Mouse (Mus musculus) intestine, embryonic 14.5 days (tissue): ENCODE measurements around the gene Gss. TPM values are rescaled to one million over a fixed set of nuclear protein-coding genes. Genes with fewer than 3 reads are reported as not detected.

Experiments
- ATAC-seq: fragments of 200-750 bp; cut with Nextera tagmentation; replicated peaks from 2 replicates; pipeline ENCODE4 v1.8.0; 2017; ENCODE audit warnings: low read depth, moderate number of reproducible peaks, moderate TSS enrichment, moderate library complexity; ENCODE audit not compliant: low FRiP score, low TSS enrichment
- DNase-seq: peaks from one replicate; pipeline ENCODE4 v3.0.0-alpha.2; 2018; ENCODE audit warnings: low spot score
- H3K27ac ChIP-seq: fragments of 300-500 bp; sonication (generic); 2 replicates; pipeline ENCODE4 v1.5.1; 2014; ENCODE audit warnings: low read depth, mild to moderate bottlenecking, control low read depth
- H3K27me3 ChIP-seq: fragments of 300-500 bp; sonication (generic); replicated peaks from 2 replicates; pipeline ENCODE4 v1.6.1; 2014; ENCODE audit warnings: low read length, control low read depth; ENCODE audit not compliant: control insufficient read depth, insufficient read depth
- H3K36me3 ChIP-seq: fragments of 300-500 bp; sonication (generic); 2 replicates; pipeline ENCODE4 v1.6.1; 2014; ENCODE audit warnings: low read length, control low read depth; ENCODE audit not compliant: control insufficient read depth, insufficient read depth
- H3K4me1 ChIP-seq: fragments of 300-500 bp; sonication (generic); replicated peaks from 2 replicates; pipeline ENCODE4 v1.6.1; 2014; ENCODE audit warnings: low read length, control low read depth, mixed read lengths; ENCODE audit not compliant: control insufficient read depth, insufficient read depth
- H3K4me2 ChIP-seq: fragments of 300-500 bp; sonication (generic); 2 replicates; pipeline ENCODE4 v1.6.1; 2014; ENCODE audit warnings: low read length
- H3K4me3 ChIP-seq: fragments of 300-500 bp; sonication (generic); 2 replicates; pipeline ENCODE4 v1.5.1; 2014; ENCODE audit warnings: low read depth, low read length, control low read depth, mixed read lengths
- H3K9ac ChIP-seq: fragments of 300-500 bp; sonication (generic); 2 replicates; pipeline ENCODE4 v1.6.1; 2014; ENCODE audit warnings: mild to moderate bottlenecking, low read length
- H3K9me3 ChIP-seq: fragments of 300-500 bp; sonication (generic); 2 replicates; pipeline ENCODE4 v1.6.1; 2016; ENCODE audit warnings: low read length, control low read depth; ENCODE audit not compliant: control insufficient read depth
- whole genome bisulfite sequencing: fragments of 180-500 bp; shearing (Covaris S2); extraction: QIAGEN DNeasy Blood & Tissue Kit; methylation state at CpG from one replicate; pipeline ENCODE4 v1.1.7; 2014; 5-methylcytosine and 5-hydroxymethylcytosine counted together
- polyA plus RNA-seq: library from polyadenylated mRNA; unstranded; fragments of >200 nt; fragmentation: Nextera tagmentation; extraction: Ambion mirVana; gene quantifications from 2 replicates; pipeline ENCODE4 v1.2.1, GENCODE M21; 2014

Gene Gss
- polyA plus RNA-seq, 1 experiment from 2014 or later = 49.6 TPM

GRCm38 (mm10) chr2:155576656-155577055 lies 16.0 kb downstream of the Gss start:
- ATAC-seq (no peak), DNase-seq (no peak)
- Histone ChIP-seq H3K4me2 (no peak overlapping the region), H3K4me3 (no peak overlapping the region), H3K9me3 (no peaks in the 10 kb centered on the region), H3K27me3 (no peaks in the 10 kb centered on the region), H3K4me1 (no peaks in the 10 kb centered on the region), H3K36me3 (0 out of 2 replicates have a peak, but pooled peaks cover 6% of the 10 kb centered on the region), H3K9ac (no peak overlapping the region), H3K27ac (no peak overlapping the region)
- 75% methylated on average over 9 of the region's 9 CpGs for WGBS

GRCm38 (mm10) chr2:155574700-155575099 lies 17.9 kb downstream of the Gss start:
- no peak for DNase-seq
- Histone ChIP-seq H3K9ac (no peak overlapping the region), H3K27me3 (no peaks in the 10 kb centered on the region)

DNA sequence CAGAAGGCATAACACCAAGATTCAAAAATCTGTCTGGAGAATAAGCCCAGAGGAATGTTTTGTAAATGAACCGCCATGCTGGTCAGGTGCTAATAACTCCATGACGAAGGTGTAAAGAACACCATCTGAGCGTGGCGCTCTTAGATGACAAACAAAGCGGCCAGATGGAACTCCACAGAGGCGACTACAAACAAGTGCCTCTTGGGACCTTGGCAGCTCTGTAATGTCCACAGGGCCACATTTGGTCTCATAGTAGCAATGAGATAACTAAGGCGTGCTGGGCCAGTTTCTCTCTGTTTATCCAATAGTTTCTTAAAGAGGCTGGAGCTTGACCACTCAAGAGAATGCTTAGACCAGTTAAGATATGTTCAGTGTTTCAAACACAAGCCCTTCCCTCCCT lies 18.6 kb downstream of the Gss start:
- 0 out of 2 replicates have a peak, but pooled peaks cover 6% of the 10 kb centered on the region for H3K36me3 ChIP-seq
- WGBS = 91% methylated on average over 7 of the region's 7 CpGs
- no peak overlapping the region for H3K27ac ChIP-seq
- DNase-seq (no peak), ATAC-seq (no peak)
- H3K4me3 ChIP-seq = no peak overlapping the region
- no peaks in the 10 kb centered on the region for H3K9me3 ChIP-seq
- no peaks in the 10 kb centered on the region for H3K27me3 ChIP-seq
- no peak overlapping the region for H3K4me2 ChIP-seq
- no peak overlapping the region for H3K9ac ChIP-seq
- no peaks in the 10 kb centered on the region for H3K4me1 ChIP-seq

More at GRCm38 (mm10) chr2:155574700-155575099, 17.9 kb downstream of the Gss start:
- H3K27ac ChIP-seq = no peak overlapping the region
- WGBS = 93% methylated on average over 4 of the region's 4 CpGs
- ATAC-seq = no peak
- H3K4me1 ChIP-seq = no peaks in the 10 kb centered on the region
- 0 out of 2 replicates have a peak, but pooled peaks cover 6% of the 10 kb centered on the region for H3K36me3 ChIP-seq
- H3K9me3 ChIP-seq = no peaks in the 10 kb centered on the region
- H3K4me2 ChIP-seq = no peak overlapping the region
- H3K4me3 ChIP-seq = no peak overlapping the region

DNA sequence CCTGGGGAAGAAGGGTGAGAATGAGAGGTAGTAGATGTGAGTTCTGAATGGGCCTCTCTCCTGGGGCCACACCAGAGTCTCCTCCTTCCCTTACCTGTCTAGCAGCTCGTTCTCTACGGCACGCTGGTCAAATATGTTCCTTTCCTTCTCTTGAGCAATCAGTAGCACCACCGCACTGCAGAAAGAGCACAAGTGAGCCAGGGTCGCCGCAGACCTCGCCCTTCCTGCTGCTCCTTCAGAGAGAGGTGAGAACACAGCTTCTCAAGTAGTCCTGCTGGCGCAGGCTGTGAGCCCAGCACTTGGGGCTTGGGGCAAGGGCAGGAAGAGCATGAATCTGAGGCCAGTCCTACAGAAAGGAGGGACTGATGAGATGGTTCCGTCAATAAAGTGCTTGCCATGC lies 19.6 kb downstream of the Gss start:
- Histone ChIP-seq H3K4me1 (no peaks in the 10 kb centered on the region), H3K9me3 (no peaks in the 10 kb centered on the region), H3K27ac (no peak overlapping the region), H3K4me2 (no peak overlapping the region), H3K4me3 (no peak overlapping the region), H3K36me3 (0 out of 2 replicates have a peak, but pooled peaks cover 6% of the 10 kb centered on the region), H3K27me3 (no peaks in the 10 kb centered on the region), H3K9ac (no peak overlapping the region)
- WGBS = 89% methylated on average over 9 of the region's 9 CpGs
- DNase-seq = no peak
- ATAC-seq = no peak

- WGBS = 53% methylated on average over 3 of the region's 3 CpGs
- no peaks in the 10 kb centered on the region for H3K9me3 ChIP-seq
- no peak overlapping the region for H3K9ac ChIP-seq
- DNase-seq = no peak
- H3K36me3 ChIP-seq = peaks cover 10% of the 10 kb centered on the region; the same call in 1 of the 2 replicates
- H3K27ac ChIP-seq = no peak overlapping the region
- H3K4me3 ChIP-seq = no peak overlapping the region
- H3K27me3 ChIP-seq = no peaks in the 10 kb centered on the region
- ATAC-seq = no peak
- no peak overlapping the region for H3K4me2 ChIP-seq
- no peaks in the 10 kb centered on the region for H3K4me1 ChIP-seq
These were observed 23.3 kb downstream of the Gss start for GRCm38 (mm10) chr2:155569223-155569807.

- Histone ChIP-seq H3K4me1 (no peaks in the 10 kb centered on the region), H3K4me3 (no peak overlapping the region), H3K9ac (no peak overlapping the region), H3K9me3 (no peaks in the 10 kb centered on the region), H3K27me3 (no peaks in the 10 kb centered on the region), H3K4me2 (no peak overlapping the region), H3K27ac (no peak overlapping the region), H3K36me3 (peaks cover 13% of the 10 kb centered on the region; the same call in 1 of the 2 replicates)
- no peak for ATAC-seq
- 82% methylated on average over 5 of the region's 5 CpGs for WGBS
- no peak for DNase-seq
These were observed 24.9 kb downstream of the Gss start for GRCm38 (mm10) chr2:155567751-155568150.

DNA sequence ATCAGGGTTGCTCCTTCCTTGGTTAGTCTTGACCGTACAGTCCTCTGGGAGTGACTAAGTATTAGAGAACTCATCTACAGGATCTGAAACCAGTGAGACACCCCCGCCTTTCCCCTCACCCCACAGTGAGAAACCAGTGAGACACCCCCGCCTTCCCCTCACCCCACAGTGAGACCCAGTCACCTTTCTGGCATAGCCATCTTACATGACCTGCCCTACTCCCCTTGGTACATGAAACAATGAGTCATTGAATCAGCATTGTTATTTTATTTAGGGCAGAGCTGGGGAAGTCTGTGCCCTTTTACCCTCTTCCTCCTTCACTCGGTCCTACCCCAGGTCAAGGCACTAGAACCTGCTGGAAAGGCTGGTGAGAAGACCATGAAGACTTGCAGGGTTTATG lies 29.7 kb downstream of the Gss start:
- H3K27ac ChIP-seq = no peak overlapping the region
- H3K4me3 ChIP-seq = no peak overlapping the region
- no peaks in the 10 kb centered on the region for H3K27me3 ChIP-seq
- H3K4me1 ChIP-seq = no peaks in the 10 kb centered on the region
- H3K4me2 ChIP-seq = no peak overlapping the region
- peaks cover 8% of the 10 kb centered on the region; the same call in 1 of the 2 replicates for H3K36me3 ChIP-seq
- whole genome bisulfite sequencing = 82% methylated on average over 4 of the region's 4 CpGs
- ATAC-seq (no peak), DNase-seq (no peak)
- H3K9ac ChIP-seq = no peak overlapping the region
- no peaks in the 10 kb centered on the region for H3K9me3 ChIP-seq

- Histone ChIP-seq H3K27ac (no peak overlapping the region), H3K27me3 (no peaks in the 10 kb centered on the region), H3K4me1 (no peaks in the 10 kb centered on the region), H3K36me3 (peaks cover 8% of the 10 kb centered on the region; the same call in 1 of the 2 replicates), H3K4me2 (no peak overlapping the region), H3K9ac (no peak overlapping the region), H3K4me3 (no peak overlapping the region), H3K9me3 (no peaks in the 10 kb centered on the region)
- no peak for DNase-seq
- no peak for ATAC-seq
- 63% methylated on average over 1 of the region's 1 CpGs for WGBS
These were observed 30.4 kb downstream of the Gss start for GRCm38 (mm10) chr2:155562209-155562608.

GRCm38 (mm10) chr2:155554426-155554985 lies 38.1 kb downstream of the Gss start:
- ATAC-seq = no peak
- no peak overlapping the region for H3K4me3 ChIP-seq
- no peaks in the 10 kb centered on the region for H3K36me3 ChIP-seq
- no peak for DNase-seq
- no peak overlapping the region for H3K27ac ChIP-seq
- WGBS = 82% methylated on average over 2 of the region's 2 CpGs
- no peak overlapping the region for H3K9ac ChIP-seq
- H3K27me3 ChIP-seq = no peaks in the 10 kb centered on the region
- no peak overlapping the region for H3K4me2 ChIP-seq
- no peaks in the 10 kb centered on the region for H3K4me1 ChIP-seq
- no peaks in the 10 kb centered on the region for H3K9me3 ChIP-seq
